Mouse (Mus musculus) left cerebral cortex, adult 2 months (tissue): ENCODE data around the gene Mpc1. TPM values are rescaled to one million over a fixed set of nuclear protein-coding genes. Genes with fewer than 3 reads are reported as not detected.

Experiments used
- DNase-seq, 2 experiments: peaks; one replicate each; pipeline ENCODE4 v3.0.0; 2021 to 2022; ENCODE audit warnings: low spot score in 2 of 2, mixed read lengths in 1 of 2; ENCODE audit errors: extremely low spot score in 1 of 2
- H3K27ac ChIP-seq: fragments of 200-600 bp; 2 replicates; pipeline ENCODE4 v1.8.1; 2022
- H3K4me3 ChIP-seq: fragments of 200-600 bp; 2 replicates; pipeline ENCODE4 v1.8.1; 2022
- CTCF ChIP-seq: fragments of 200-600 bp; IDR thresholded peaks from 2 replicates; pipeline ENCODE4 v1.8.1; 2022; ENCODE audit warnings: antibody characterized with exemption, mild to moderate bottlenecking, moderate library complexity
- intact Hi-C: fragments of 180-260 bp; cut with DNase I; formaldehyde crosslinking; loops from one replicate; pipeline ENCODE4 v1.15.1; 2025
- total RNA-seq, 2 experiments: library from RNA; stranded (reverse); gene quantifications; 2 replicates each; pipeline ENCODE4 v1.2.3; 2021

The Mpc1 gene
- total RNA-seq, 2 experiments from 2014 or later: 170 to 173 TPM

DNA sequence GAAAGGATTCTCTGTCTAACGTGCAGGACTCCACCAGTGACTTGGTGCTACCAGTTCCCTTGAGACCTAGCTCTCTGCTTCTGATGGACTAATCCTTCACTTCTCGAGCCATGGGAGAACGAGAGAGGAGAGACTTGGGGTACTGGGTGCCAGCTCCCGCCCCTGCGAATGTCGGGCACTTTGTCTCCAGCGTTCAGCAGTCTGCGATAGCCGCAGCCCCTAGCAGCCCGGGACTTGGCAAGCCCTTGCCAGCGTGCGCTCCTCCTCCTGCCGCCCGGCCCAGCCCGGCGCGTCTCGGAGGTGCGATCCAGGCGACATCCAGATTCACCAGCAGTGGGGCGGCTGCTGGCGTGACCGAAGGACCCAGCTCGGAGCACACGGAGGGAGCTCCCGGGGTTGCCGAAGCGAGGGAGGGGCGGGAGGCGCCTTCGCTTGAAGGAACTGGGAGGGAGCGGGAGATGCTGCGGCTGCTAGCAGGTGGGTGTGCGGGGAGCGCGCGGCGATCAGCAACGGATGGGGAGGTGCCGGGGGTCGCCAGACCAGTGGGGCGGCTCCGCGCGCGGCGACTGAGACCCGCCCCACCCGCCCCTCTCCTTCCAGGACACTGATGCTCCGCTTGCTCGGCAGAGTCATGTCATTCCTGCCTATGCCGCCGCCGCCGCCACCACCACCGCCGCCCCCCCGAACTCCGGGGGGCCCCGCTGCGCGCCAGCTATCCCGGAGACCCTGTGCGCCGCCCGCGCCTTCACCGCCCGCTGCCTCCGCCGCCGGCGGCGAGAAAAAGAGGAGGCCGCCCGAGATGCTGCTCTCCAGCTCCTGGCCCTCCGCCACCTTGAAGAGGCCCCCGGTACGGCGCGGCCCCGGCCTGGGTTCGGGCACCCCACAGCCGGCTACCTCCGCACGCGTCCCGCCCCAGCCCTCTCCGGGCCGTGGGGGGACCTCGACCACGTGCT is 58.0 kb downstream of the Mpc1 start:
- Histone ChIP-seq H3K4me3 (peak overlapping the region; percentile 73), H3K27ac (peak overlapping the region; percentile 90)
- intact Hi-C loops: no loop called here
- no peak for TF ChIP-seq CTCF
- DNase-seq: peak; percentile 54 to 60

DNA sequence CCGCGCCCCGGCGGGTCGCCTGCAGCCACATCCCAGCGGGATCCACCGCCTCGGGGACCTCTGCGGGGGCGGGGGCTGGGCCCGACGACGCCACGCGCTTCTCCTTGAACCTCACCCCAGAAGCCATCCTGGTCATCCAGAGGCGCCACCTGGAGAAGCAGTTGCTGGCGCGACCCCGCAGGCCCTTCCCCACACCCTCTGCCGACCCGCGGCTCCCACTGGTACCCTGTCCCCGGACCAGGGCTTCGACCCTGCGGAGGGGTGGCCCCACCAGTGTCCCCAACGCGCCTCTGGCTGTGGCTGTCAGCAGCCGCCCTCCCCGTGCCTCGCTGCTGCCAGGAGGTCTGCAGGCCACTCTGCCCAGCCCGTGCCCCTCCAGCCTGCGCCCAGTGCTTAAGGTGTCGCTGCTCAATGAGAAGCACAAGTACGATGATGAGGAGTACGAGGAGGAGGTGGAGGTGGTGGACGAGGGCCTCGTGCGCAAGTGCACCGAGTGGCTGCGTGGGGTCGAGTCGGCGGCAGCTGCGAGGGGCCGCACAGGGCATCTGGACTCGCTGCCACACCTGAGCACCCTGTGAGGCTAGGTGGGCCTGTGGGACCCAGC is 58.8 kb downstream of the Mpc1 start:
- H3K27ac ChIP-seq: peak overlapping the region; percentile 90
- H3K4me3 ChIP-seq: peak overlapping the region; percentile 73
- no peak for TF ChIP-seq CTCF
- peak in 1 of 2 experiments; percentile 47 for DNase-seq
- intact Hi-C loops: no loop called here

DNA sequence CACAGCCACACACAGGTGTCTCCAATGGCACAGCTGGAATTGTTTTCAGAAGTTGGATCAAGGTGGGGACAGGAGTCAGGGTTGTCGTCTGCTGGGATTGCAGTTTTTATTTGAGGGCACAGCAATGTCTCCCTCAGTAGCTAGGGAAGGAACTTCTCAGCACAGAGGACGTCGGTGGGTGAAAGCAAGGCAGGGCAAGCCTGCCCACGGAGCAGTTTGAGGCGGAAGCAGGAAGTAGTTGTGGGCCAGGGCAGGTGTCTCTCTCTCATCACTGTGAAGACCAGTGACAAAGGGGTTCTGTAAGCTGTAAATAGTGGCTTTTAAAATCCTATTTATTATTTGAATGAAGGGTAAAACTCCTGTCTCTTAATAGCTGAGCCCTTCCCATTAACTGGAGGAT is 60.0 kb downstream of the Mpc1 start:
- peak overlapping the region; percentile 2; the same call in 1 of the 2 replicates for H3K4me3 ChIP-seq
- intact Hi-C loops: no loop called here
- no peak for TF ChIP-seq CTCF
- no peak for DNase-seq
- peak overlapping the region; percentile 38 for H3K27ac ChIP-seq

DNA sequence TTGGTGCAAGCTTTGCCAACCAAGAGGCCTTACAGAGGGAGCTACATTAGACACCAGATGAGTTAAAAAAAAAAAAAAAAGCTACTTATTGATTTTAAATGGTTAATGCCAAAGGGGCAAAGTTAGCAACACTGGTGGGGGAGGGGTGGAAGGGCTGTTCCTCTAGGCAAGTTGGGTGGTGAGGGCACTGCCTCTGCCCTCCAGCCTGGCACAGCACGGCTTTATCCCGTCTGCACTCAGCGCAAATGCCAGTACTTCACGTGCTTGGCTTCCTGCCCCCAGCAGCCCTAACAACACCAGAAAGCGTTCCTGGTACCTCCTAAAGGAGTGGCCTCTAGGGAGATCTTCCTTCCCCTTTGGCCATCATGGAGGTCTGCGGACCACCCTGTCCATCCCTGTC is 60.7 kb downstream of the Mpc1 start:
- Histone ChIP-seq H3K4me3 (no peak overlapping the region), H3K27ac (0 out of 2 replicates have a peak overlapping the region, but pooled peaks have one; percentile 19)
- no peak for TF ChIP-seq CTCF
- intact Hi-C loops: no loop called here
- no peak for DNase-seq

Other genes with a start within 250 kb of the Mpc1 start
- gene Gm49673, start 135.1 kb upstream of the Mpc1 start, total RNA-seq: under 1 TPM; 0.18 to 0.61 TPM
- 1 to 10 TPM; 3.7 to 4.7 TPM for gene Rnaset2a, start 134.8 kb upstream of the Mpc1 start, total RNA-seq
- 10 to 100 TPM; 21.4 to 21.7 TPM for gene Fgfr1op, start 117.4 kb upstream of the Mpc1 start, total RNA-seq
- gene Ccr6, start 46.9 kb upstream of the Mpc1 start, total RNA-seq: not detected
- gene Sft2d1, start 28.2 kb downstream of the Mpc1 start, total RNA-seq: 10 to 100 TPM; 63.8 to 65.7 TPM
- 10 to 100 TPM; 12.6 to 15.5 TPM for gene Prr18, start 54.6 kb downstream of the Mpc1 start, total RNA-seq
- gene T2, start 73.1 kb downstream of the Mpc1 start, total RNA-seq: under 1 TPM; 0.70 to 0.79 TPM
- not detected for gene T, start 151.5 kb downstream of the Mpc1 start, total RNA-seq
- 100 to 1,000 TPM in 1 of 2 experiments, 10 to 100 TPM in 1; 78.0 to 113 TPM for gene Pde10a, start 242.5 kb downstream of the Mpc1 start, total RNA-seq